Mouse (Mus musculus) MEL (cell line): ENCODE measurements at regions not wholly inside any gene's neighbourhood (a gene's known extent, or its start where the extent isn't known, plus 50 kb on each side); places are given as distances from the start of the nearest gene placed in this dataset.

Source experiments
- DNase-seq: peaks from one replicate; pipeline ENCODE4 v3.0.0; 2011; ENCODE audit warnings: low read depth, low spot score
- H3K27ac ChIP-seq: 2 replicates; pipeline ENCODE4 v1.5.1; 2012; ENCODE audit warnings: low read depth, mild to moderate bottlenecking, control low read depth, low read length, moderate library complexity; ENCODE audit not compliant: control insufficient read depth
- H3K27me3 ChIP-seq, 2 experiments: fragments of 150-350 bp in 1 of 2; sonication (generic) in 1 of 2; 2 replicates each; pipeline ENCODE4 v1.6.1; 2012; ENCODE audit warnings: low read length in 2 of 2, mild to moderate bottlenecking in 2 of 2, improper control_type of control experiment in 1 of 2, moderate library complexity in 1 of 2; ENCODE audit not compliant: insufficient read depth in 2 of 2, control insufficient read depth in 1 of 2
- H3K36me3 ChIP-seq, 2 experiments: 2 replicates each; pipeline ENCODE4 v1.6.1; 2012 to 2014; ENCODE audit warnings: low read length in 2 of 2, improper control_type of control experiment in 1 of 2, inconsistent platforms in 1 of 2, mild to moderate bottlenecking in 1 of 2; ENCODE audit not compliant: insufficient read depth in 2 of 2, control insufficient read depth in 1 of 2
- H3K4me1 ChIP-seq, 2 experiments: fragments of 150-350 bp in 1 of 2; sonication (generic) in 1 of 2; 2 replicates each; pipeline ENCODE4 v1.6.1; 2012; ENCODE audit warnings: low read length in 2 of 2, improper control_type of control experiment in 1 of 2, mild to moderate bottlenecking in 1 of 2; ENCODE audit not compliant: insufficient read depth in 2 of 2, control insufficient read depth in 1 of 2
- H3K4me3 ChIP-seq, 2 experiments: fragments of 150-350 bp in 1 of 2; sonication (generic) in 1 of 2; 2 replicates each; pipeline ENCODE4 v1.5.1; 2012; ENCODE audit warnings: low read depth in 2 of 2, low read length in 2 of 2, mild to moderate bottlenecking in 2 of 2, moderate library complexity in 2 of 2, control low read depth in 1 of 2, improper control_type of control experiment in 1 of 2; ENCODE audit not compliant: control insufficient read depth in 1 of 2, insufficient read depth in 1 of 2
- H3K79me2 ChIP-seq: 2 replicates; pipeline ENCODE4 v1.6.1; 2012; ENCODE audit warnings: mild to moderate bottlenecking, low read length, moderate library complexity; ENCODE audit not compliant: control insufficient read depth, poor library complexity, insufficient read depth
- H3K9ac ChIP-seq: 2 replicates; pipeline ENCODE4 v1.6.1; 2012; ENCODE audit warnings: low read depth, mild to moderate bottlenecking, control low read depth, low read length, moderate library complexity; ENCODE audit not compliant: control insufficient read depth, poor library complexity, severe bottlenecking
- H3K9me3 ChIP-seq: fragments of 150-350 bp; sonication (generic); replicated peaks from 2 replicates; pipeline ENCODE4 v1.6.1; 2012; ENCODE audit warnings: mild to moderate bottlenecking, low read length, improper control_type of control experiment, moderate library complexity; ENCODE audit not compliant: insufficient read depth
- CHD1 ChIP-seq: IDR thresholded peaks from 2 replicates; pipeline ENCODE4 v1.6.1; 2012; ENCODE audit warnings: low read depth, mild to moderate bottlenecking, inconsistent platforms, low read length, improper control_type of control experiment
- CTCF ChIP-seq, 3 experiments: IDR thresholded peaks in 2 of 3; conservative IDR thresholded peaks in 1 of 3; 2 replicates each; pipeline ENCODE4 v1.5.1; 2011 to 2012; ENCODE audit warnings: low read length in 3 of 3, low read depth in 2 of 3, mild to moderate bottlenecking in 2 of 3, improper control_type of control experiment in 1 of 3, inconsistent platforms in 1 of 3, mixed read lengths in 1 of 3, moderate library complexity in 1 of 3; ENCODE audit not compliant: control insufficient read depth in 1 of 3, insufficient read depth in 1 of 3, poor library complexity in 1 of 3, severe bottlenecking in 1 of 3
- E2F4 ChIP-seq: IDR thresholded peaks from 2 replicates; pipeline ENCODE4 v1.6.1; 2011; ENCODE audit warnings: low read depth, low read length, improper control_type of control experiment, borderline replicate concordance
- GATA1 ChIP-seq: IDR thresholded peaks from 2 replicates; pipeline ENCODE4 v1.6.1; 2011; ENCODE audit warnings: low read depth, low read length, improper control_type of control experiment
- HCFC1 ChIP-seq: IDR thresholded peaks from 2 replicates; pipeline ENCODE4 v1.6.1; 2012; ENCODE audit warnings: low read depth, mild to moderate bottlenecking, inconsistent platforms, low read length, improper control_type of control experiment, moderate library complexity
- JUND ChIP-seq: IDR thresholded peaks from 2 replicates; pipeline ENCODE4 v1.6.1; 2011; ENCODE audit warnings: low read depth, mild to moderate bottlenecking, improper control_type of control experiment, low read length
- KAT2A ChIP-seq: conservative IDR thresholded peaks from 2 replicates; pipeline ENCODE4 v1.6.1; 2012; ENCODE audit warnings: low read depth, low read length, improper control_type of control experiment, inconsistent platforms
- MAX ChIP-seq: IDR thresholded peaks from 2 replicates; pipeline ENCODE4 v1.6.1; 2011; ENCODE audit warnings: low read length, improper control_type of control experiment
- MAZ ChIP-seq: IDR thresholded peaks from 2 replicates; pipeline ENCODE4 v1.6.1; 2012; ENCODE audit warnings: low read depth, mild to moderate bottlenecking, inconsistent platforms, low read length, improper control_type of control experiment
- MXI1 ChIP-seq: IDR thresholded peaks from 2 replicates; pipeline ENCODE4 v1.6.1; 2011; ENCODE audit warnings: mild to moderate bottlenecking, low read depth, low read length, improper control_type of control experiment
- POLR2AphosphoS5 ChIP-seq: IDR thresholded peaks from 2 replicates; pipeline ENCODE4 v1.6.1; 2012; ENCODE audit warnings: low read depth, borderline replicate concordance, mild to moderate bottlenecking, inconsistent platforms, low read length, moderate library complexity, mixed read lengths
- RAD21 ChIP-seq: IDR thresholded peaks from 2 replicates; pipeline ENCODE4 v1.6.1; 2011; ENCODE audit warnings: mild to moderate bottlenecking, low read depth, low read length, improper control_type of control experiment
- RCOR1 ChIP-seq: IDR thresholded peaks from 2 replicates; pipeline ENCODE4 v1.6.1; 2012; ENCODE audit warnings: low read depth, mild to moderate bottlenecking, inconsistent platforms, low read length, improper control_type of control experiment
- SIN3A ChIP-seq: IDR thresholded peaks from 2 replicates; pipeline ENCODE4 v1.6.1; 2012; ENCODE audit warnings: low read length, improper control_type of control experiment, inconsistent platforms
- SMC3 ChIP-seq: IDR thresholded peaks from 2 replicates; pipeline ENCODE4 v1.6.1; 2011; ENCODE audit warnings: low read depth, low read length, improper control_type of control experiment
- TBP ChIP-seq: IDR thresholded peaks from 2 replicates; pipeline ENCODE4 v1.8.0; 2011; ENCODE audit warnings: low read depth, low read length, improper control_type of control experiment
- USF1 ChIP-seq: IDR thresholded peaks from 2 replicates; pipeline ENCODE4 v1.6.1; 2014; ENCODE audit warnings: low read depth, mild to moderate bottlenecking, inconsistent platforms, low read length, improper control_type of control experiment, moderate library complexity
- ZC3H11A ChIP-seq: IDR thresholded peaks from 2 replicates; pipeline ENCODE4 v1.6.1; 2012; ENCODE audit warnings: low read depth, mild to moderate bottlenecking, inconsistent platforms, low read length, improper control_type of control experiment
- ZKSCAN1 ChIP-seq: IDR thresholded peaks from 2 replicates; pipeline ENCODE4 v1.6.1; 2012; ENCODE audit warnings: low read depth, mild to moderate bottlenecking, inconsistent platforms, low read length, improper control_type of control experiment, moderate library complexity
- ZMIZ1 ChIP-seq: IDR thresholded peaks from 2 replicates; pipeline ENCODE4 v1.6.1; 2012; ENCODE audit warnings: low read depth, mild to moderate bottlenecking, inconsistent platforms, low read length, improper control_type of control experiment, moderate library complexity

DNA sequence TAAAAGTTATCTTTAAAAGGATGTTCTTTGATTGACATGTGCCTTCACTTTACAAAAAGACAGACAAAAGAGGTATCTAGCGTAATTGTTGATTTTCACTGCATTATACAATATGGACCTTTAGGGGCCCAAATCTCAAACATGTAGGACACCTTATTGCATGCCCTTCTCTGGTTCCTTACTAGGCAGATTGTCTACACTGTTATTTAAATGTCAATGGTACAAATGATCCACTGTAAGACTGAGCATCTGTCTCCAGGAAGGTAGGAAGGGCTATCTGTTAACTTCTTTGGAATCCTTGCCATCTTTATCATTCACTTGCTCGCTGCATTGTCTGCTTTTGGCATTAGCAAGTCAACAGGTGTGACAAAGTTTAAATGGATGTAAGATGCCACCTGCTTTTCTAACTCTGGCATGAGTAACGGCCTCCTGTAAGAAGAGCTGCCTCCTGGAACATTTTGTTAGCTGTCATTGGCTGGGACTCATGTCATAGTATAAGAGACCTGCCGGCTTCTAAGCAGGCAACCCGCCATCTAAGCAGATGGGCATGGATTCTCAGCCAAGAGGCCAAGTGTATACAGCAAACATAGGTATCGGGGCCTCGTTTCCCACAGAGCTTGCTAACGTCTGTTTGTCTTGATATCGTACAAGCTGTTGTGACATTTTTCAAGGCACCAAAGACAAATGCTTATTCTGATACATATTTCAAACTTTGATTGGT, 560.0 kb upstream of the Adgrl2 start:
- H3K79me2 ChIP-seq: no peaks in the 10 kb centered on the region
- no peaks in the 10 kb centered on the region for H3K36me3 ChIP-seq
- TF ChIP-seq MAZ: no peak
- TF ChIP-seq ZKSCAN1: no peak
- TF ChIP-seq, all 39 proteins: peak for 0
- Histone ChIP-seq H3K9ac (no peak overlapping the region), H3K9me3 (no peaks in the 10 kb centered on the region), H3K4me3 (no peak overlapping the region), H3K4me1 (no peaks in the 10 kb centered on the region), H3K27me3 (no peaks in the 10 kb centered on the region), H3K27ac (no peak overlapping the region)
- no peak for DNase-seq

DNA sequence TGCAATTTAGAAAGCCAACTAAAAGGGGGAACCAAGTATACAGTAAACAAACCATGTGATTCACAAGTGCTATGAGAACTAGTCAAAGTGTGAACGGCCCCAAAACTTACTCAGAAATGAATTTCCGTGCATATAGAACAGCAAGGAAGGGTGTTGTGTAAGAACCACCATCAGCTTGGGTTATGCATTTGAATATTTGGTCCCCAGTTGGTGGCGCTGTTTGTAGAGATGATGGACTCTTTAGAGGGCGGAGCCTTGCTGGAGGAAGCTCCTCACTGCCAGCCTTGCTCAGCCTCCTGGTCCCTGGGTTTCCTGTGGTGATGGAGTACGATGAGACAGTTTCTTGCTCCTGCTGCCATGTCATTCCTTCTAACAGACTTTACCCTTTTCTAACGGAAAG, 556.7 kb upstream of the Adgrl2 start:
- TF ChIP-seq CTCF (IDR thresholded peaks at IDR 0.05 in 2 of 3, conservative IDR thresholded peaks at IDR 0.05 in 1 of 3; ENCODE audit: control insufficient read depth in 1 of 3, insufficient read depth in 1 of 3, low read depth in 2 of 3, low read length in 3 of 3, poor library complexity in 1 of 3, severe bottlenecking in 1 of 3): peak; percentile 10 to 56 (median 18); a peak in 2 of 6 replicates
- peak; percentile 37 for TF ChIP-seq RAD21
- no peak for TF ChIP-seq ZMIZ1
- peak; percentile 61 for TF ChIP-seq SMC3
- H3K4me1 ChIP-seq: no peaks in the 10 kb centered on the region
- peak; percentile 49 for DNase-seq
- no peaks in the 10 kb centered on the region for H3K9me3 ChIP-seq
- no peaks in the 10 kb centered on the region for H3K36me3 ChIP-seq
- no peak overlapping the region for H3K27ac ChIP-seq
- H3K79me2 ChIP-seq: no peaks in the 10 kb centered on the region
- no peaks in the 10 kb centered on the region for H3K27me3 ChIP-seq
- no peak overlapping the region for H3K4me3 ChIP-seq
- H3K9ac ChIP-seq: no peak overlapping the region

DNA sequence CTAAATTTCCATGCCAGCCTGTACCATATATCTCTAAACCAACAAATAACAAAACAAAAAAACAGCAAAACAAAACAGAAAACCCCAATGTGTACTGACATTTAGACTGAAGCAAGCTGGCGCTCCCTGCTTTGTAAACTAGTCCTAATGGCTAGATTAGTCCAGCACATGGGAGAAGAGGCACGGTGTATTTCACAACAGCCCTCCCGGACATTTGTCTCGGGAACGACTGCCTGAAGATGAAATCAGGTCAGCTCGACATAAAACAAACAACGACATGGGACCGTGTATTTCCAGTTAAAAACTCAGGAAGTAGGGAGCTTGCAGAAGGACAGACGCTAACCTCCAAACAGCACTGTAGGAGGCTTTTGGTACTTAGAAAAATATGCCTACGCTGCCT, 555.9 kb upstream of the Adgrl2 start:
- Histone ChIP-seq H3K27me3 (no peaks in the 10 kb centered on the region), H3K36me3 (no peaks in the 10 kb centered on the region), H3K9me3 (no peaks in the 10 kb centered on the region), H3K4me3 (no peak overlapping the region), H3K79me2 (no peaks in the 10 kb centered on the region), H3K9ac (no peak overlapping the region), H3K4me1 (no peaks in the 10 kb centered on the region), H3K27ac (no peak overlapping the region)
- DNase-seq: no peak
- TF ChIP-seq MAX (no peak), ZC3H11A (no peak), E2F4 (no peak), SMC3 (no peak), RCOR1 (no peak), HCFC1 (no peak), KAT2A (no peak), SIN3A (no peak), TBP (no peak), MXI1 (no peak), MAZ (no peak), CHD1 (no peak), USF1 (no peak), POLR2AphosphoS5 (no peak), ZMIZ1 (no peak), GATA1 (no peak), JUND (no peak)
